Mouse (Mus musculus): Measurements from ENCODE around the gene Prtg. TPM values are rescaled to one million over a fixed set of nuclear protein-coding genes. Genes with fewer than 3 reads are reported as not detected.

The Prtg gene
- total and polyA plus RNA-seq, 3 experiments: not detected

DNA sequence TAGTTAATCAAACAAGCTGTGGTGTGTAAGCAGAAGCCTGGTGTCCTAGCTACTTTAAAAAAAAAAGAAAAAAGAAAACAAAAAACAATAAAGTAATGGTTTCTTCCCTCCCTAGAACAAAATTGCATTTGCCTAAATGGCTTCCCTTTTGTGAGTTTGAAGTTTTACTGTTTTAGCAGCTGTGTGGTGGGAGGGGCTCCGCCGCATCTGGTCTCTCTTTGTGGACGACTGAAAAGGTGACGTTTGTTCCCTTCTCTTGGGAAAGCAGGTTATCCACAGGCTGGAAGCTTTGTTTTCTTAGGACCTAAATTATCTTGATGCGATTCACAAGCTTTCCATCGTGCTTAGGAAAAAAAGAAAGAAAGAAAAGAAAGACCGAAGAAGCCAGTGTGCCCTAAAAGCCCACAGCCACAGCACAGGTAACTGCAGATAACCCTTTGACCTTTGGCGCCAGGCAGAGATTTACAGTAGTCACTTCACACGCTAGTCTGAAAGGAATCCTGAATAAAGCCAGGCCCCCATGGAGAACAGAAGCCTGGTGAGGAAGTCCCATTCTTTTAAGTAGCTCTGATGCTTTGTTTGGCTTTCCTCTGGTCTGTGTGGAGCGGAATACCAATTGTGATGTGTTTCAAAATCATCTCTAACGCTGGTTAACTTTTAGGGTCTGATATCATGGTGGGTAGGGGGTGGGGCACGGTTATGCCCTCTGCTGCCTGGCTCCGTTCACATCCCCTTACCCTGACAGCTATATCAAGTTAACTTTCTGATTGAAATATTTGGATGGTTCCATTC, 65.0 kb downstream of the Prtg start:
- in situ Hi-C loops (cut with MboI; ENCODE audit: low pct_ligation_motif_present, low pct_unique_long_range_greater_than_20kb, low sequenced_read_pairs): no loop called here
- no peaks in the 10 kb centered on the region for H3K36me3 ChIP-seq (replicated peaks in 1 of 2; ENCODE audit: control insufficient read depth in 1 of 2, insufficient read depth in 1 of 2, low read length in 1 of 2)
- no peak for DNase-seq (ENCODE audit: extremely low read depth)
- H3K4me2 ChIP-seq (ENCODE audit: insufficient read depth, low read depth, poor library complexity, severe bottlenecking): peak overlapping the region; percentile 60; the same call in 1 of the 2 replicates
- peaks cover 0 to 7% of the 10 kb centered on the region in 2 experiments; a peak in 2 of 4 replicates for H3K4me1 ChIP-seq (ENCODE audit: control insufficient read depth in 1 of 2, insufficient read depth in 2 of 2)
- no peak overlapping the region for H3K27ac ChIP-seq (ENCODE audit: insufficient read depth, low read depth)
- TF ChIP-seq RAD21 (IDR thresholded peaks at IDR 0.05; ENCODE audit: low read depth, low read length) (no peak), MXI1 (IDR thresholded peaks at IDR 0.05; ENCODE audit: low read depth, low read length) (no peak), CTCF (conservative IDR thresholded peaks at IDR 0.05 in 1 of 2, IDR thresholded peaks at IDR 0.05 in 1 of 2; ENCODE audit: low read depth in 2 of 2, low read length in 2 of 2) (no peak), TCF12 (IDR thresholded peaks at IDR 0.05; ENCODE audit: low read depth, low read length) (no peak), E2F4 (IDR thresholded peaks at IDR 0.05; ENCODE audit: insufficient replicate concordance, low read depth, low read length) (no peak)
- no peaks in the 10 kb centered on the region for H3K79me2 ChIP-seq (replicated peaks; ENCODE audit: control insufficient read depth, extremely low read depth, insufficient read depth, poor library complexity, severe bottlenecking)
- dilution Hi-C loops (cut with MboI; ENCODE audit: extremely low pct_ligation_motif_present, extremely low pct_unique_long_range_greater_than_20kb, low sequenced_read_pairs): no loop called here
- no peaks in the 10 kb centered on the region for H3K9me3 ChIP-seq (replicated peaks; ENCODE audit: low read length)
- no peak overlapping the region for H3K9ac ChIP-seq (ENCODE audit: insufficient read depth, low read depth)
- H3K4me3 ChIP-seq (replicated peaks in 1 of 3; ENCODE audit: low read depth in 2 of 3, low read length in 2 of 3, poor library complexity in 1 of 3): no peak overlapping the region
- no peaks in the 10 kb centered on the region for H3K27me3 ChIP-seq (replicated peaks)

DNA sequence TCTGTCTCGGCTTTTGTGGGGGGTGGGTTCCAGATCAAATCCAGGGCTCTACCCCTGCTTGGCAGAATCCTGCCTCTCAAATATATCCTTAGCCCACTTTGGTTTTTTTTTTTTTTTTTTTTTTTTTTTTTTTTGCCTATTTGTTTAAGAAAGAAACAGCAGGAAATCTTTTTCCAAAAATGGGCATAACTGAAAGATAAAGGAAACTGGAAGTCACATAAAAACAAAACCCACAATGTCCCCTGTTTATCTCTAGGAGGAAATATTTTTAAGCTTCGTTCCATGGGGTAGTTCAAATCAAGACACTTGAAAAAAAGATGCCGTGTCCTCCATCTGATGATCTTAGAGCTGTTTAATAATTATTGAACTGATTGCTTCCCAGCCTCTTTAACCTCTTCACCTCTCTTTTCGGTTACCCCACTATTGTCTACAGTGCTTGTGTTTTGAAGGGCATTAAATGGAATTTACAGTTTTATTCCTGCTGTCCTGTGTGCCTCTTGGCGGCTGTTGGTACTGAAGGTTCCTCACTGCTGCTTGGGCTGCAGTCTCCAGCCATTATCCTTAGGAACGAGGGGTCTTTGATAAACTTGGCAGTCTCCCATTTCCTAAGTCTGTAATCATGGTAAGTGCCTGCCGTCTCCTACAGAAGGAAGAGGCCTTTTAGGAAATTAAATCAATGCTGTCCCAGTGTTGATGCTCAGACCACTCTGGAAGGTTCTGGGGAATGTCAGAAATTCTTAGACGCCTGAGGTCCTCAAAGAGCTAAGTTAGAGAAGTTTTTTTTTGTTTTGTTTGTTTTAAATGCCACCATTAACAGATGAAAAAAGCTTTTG, 65.8 kb downstream of the Prtg start:
- H3K27ac ChIP-seq (ENCODE audit: insufficient read depth, low read depth): no peak overlapping the region
- H3K9ac ChIP-seq (ENCODE audit: insufficient read depth, low read depth): no peak overlapping the region
- in situ Hi-C loops (cut with MboI; ENCODE audit: low pct_ligation_motif_present, low pct_unique_long_range_greater_than_20kb, low sequenced_read_pairs): no loop called here
- H3K36me3 ChIP-seq (replicated peaks in 1 of 2; ENCODE audit: control insufficient read depth in 1 of 2, insufficient read depth in 1 of 2, low read length in 1 of 2): no peaks in the 10 kb centered on the region
- no peak overlapping the region for H3K4me3 ChIP-seq (replicated peaks in 1 of 3; ENCODE audit: low read depth in 2 of 3, low read length in 2 of 3, poor library complexity in 1 of 3)
- TF ChIP-seq ZNF384 (IDR thresholded peaks at IDR 0.05; ENCODE audit: low read depth, low read length): peak; percentile 53
- no peak for TF ChIP-seq POLR2AphosphoS2 (IDR thresholded peaks at IDR 0.05; ENCODE audit: low read depth, low read length)
- TF ChIP-seq CHD2 (IDR thresholded peaks at IDR 0.05; ENCODE audit: low read length): no peak
- no peak for TF ChIP-seq MYC (IDR thresholded peaks at IDR 0.05; ENCODE audit: low read depth, low read length)
- no peak overlapping the region for H3K4me2 ChIP-seq (ENCODE audit: insufficient read depth, low read depth, poor library complexity, severe bottlenecking)
- H3K27me3 ChIP-seq (replicated peaks): no peaks in the 10 kb centered on the region
- H3K79me2 ChIP-seq (replicated peaks; ENCODE audit: control insufficient read depth, extremely low read depth, insufficient read depth, poor library complexity, severe bottlenecking): no peaks in the 10 kb centered on the region
- H3K9me3 ChIP-seq (replicated peaks; ENCODE audit: low read length): no peaks in the 10 kb centered on the region
- peaks cover 0 to 5% of the 10 kb centered on the region in 2 experiments; a peak in 2 of 4 replicates for H3K4me1 ChIP-seq (ENCODE audit: control insufficient read depth in 1 of 2, insufficient read depth in 2 of 2)
- no peak for DNase-seq (ENCODE audit: extremely low read depth)
- dilution Hi-C loops (cut with MboI; ENCODE audit: extremely low pct_ligation_motif_present, extremely low pct_unique_long_range_greater_than_20kb, low sequenced_read_pairs): no loop called here

DNA sequence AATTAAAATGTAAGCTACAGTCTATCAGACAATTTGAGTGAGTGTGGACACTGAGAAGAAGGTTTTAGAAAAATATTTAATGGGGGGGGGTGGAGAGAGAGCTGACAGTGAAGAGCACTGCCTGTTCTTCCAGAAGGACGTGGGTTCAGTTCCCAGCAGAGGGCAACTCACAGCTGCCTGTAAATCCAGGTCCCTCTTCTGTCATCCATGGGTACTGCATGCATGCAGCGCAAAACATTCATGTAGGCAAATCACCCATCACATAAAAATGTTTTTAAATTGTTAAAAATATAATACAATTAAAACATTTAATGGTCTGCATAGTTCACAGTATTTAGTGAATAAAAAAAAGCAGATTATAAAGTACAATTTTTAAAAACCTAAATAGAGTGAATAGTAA, 69.2 kb downstream of the Prtg start:
- H3K9me3 ChIP-seq (replicated peaks; ENCODE audit: low read length): no peaks in the 10 kb centered on the region
- dilution Hi-C loops (cut with MboI; ENCODE audit: extremely low pct_ligation_motif_present, extremely low pct_unique_long_range_greater_than_20kb, low sequenced_read_pairs): no loop called here

More for the DNA sequence above, 69.2 kb downstream of the Prtg start:
- Histone ChIP-seq H3K4me3 (replicated peaks in 1 of 3; ENCODE audit: low read depth in 2 of 3, low read length in 2 of 3, poor library complexity in 1 of 3) (no peak overlapping the region), H3K36me3 (replicated peaks in 1 of 2; ENCODE audit: control insufficient read depth in 1 of 2, insufficient read depth in 1 of 2, low read length in 1 of 2) (no peaks in the 10 kb centered on the region), H3K79me2 (replicated peaks; ENCODE audit: control insufficient read depth, extremely low read depth, insufficient read depth, poor library complexity, severe bottlenecking) (no peaks in the 10 kb centered on the region), H3K27me3 (replicated peaks) (no peaks in the 10 kb centered on the region), H3K9ac (ENCODE audit: insufficient read depth, low read depth) (no peak overlapping the region), H3K4me2 (ENCODE audit: insufficient read depth, low read depth, poor library complexity, severe bottlenecking) (no peak overlapping the region), H3K27ac (ENCODE audit: insufficient read depth, low read depth) (no peak overlapping the region), H3K4me1 (ENCODE audit: control insufficient read depth in 1 of 2, insufficient read depth in 2 of 2) (peaks cover 0 to 5% of the 10 kb centered on the region in 2 experiments; a peak in 2 of 4 replicates)
- no peak for DNase-seq (ENCODE audit: extremely low read depth)
- in situ Hi-C loops (cut with MboI; ENCODE audit: low pct_ligation_motif_present, low pct_unique_long_range_greater_than_20kb, low sequenced_read_pairs): no loop called here
- TF ChIP-seq RCOR1 (conservative IDR thresholded peaks at IDR 0.05; ENCODE audit: low read depth, low read length) (no peak), POLR2A (IDR thresholded peaks at IDR 0.05; ENCODE audit: low read depth, low read length) (no peak), RAD21 (IDR thresholded peaks at IDR 0.05; ENCODE audit: low read depth, low read length) (peak; percentile 6), SMC3 (IDR thresholded peaks at IDR 0.05; ENCODE audit: low read depth, low read length) (peak; percentile 13), CTCF (conservative IDR thresholded peaks at IDR 0.05 in 1 of 2, IDR thresholded peaks at IDR 0.05 in 1 of 2; ENCODE audit: low read depth in 2 of 2, low read length in 2 of 2) (peak; percentile 25 to 51; a peak in 3 of 4 replicates), NRF1 (IDR thresholded peaks at IDR 0.05; ENCODE audit: low read depth, low read length) (no peak), IRF4 (IDR thresholded peaks at IDR 0.05; ENCODE audit: low read depth, low read length) (no peak), JUND (conservative IDR thresholded peaks at IDR 0.05; ENCODE audit: low read depth, low read length) (no peak), EP300 (IDR thresholded peaks at IDR 0.05; ENCODE audit: low read length) (no peak)

Measured in CH12.LX (cell line).